Mouse (Mus musculus) kidney, adult 2 months (tissue): ENCODE results near the gene Rhbdf2. TPM values are rescaled to one million over a fixed set of nuclear protein-coding genes. Genes with fewer than 3 reads are reported as not detected.
"Not testable (repeated sequence)": the region's sequence is repeated elsewhere in the genome, so short reads cannot be mapped to it uniquely, and the experiment has no call there.

Experiments
- DNase-seq: peaks from one replicate; pipeline ENCODE4 v3.0.0; 2021
- H3K27ac ChIP-seq: fragments of 200-500 bp; 2 replicates; pipeline ENCODE4 v1.5.1; 2012; ENCODE audit warnings: low read depth, low read length, control low read depth, inconsistent platforms; ENCODE audit not compliant: insufficient read depth
- H3K27me3 ChIP-seq: fragments of 200-500 bp; replicated peaks from 2 replicates; pipeline ENCODE4 v1.6.1; 2012; ENCODE audit warnings: mild to moderate bottlenecking, moderate library complexity, low read length, inconsistent platforms; ENCODE audit not compliant: control insufficient read depth, insufficient read depth
- H3K36me3 ChIP-seq: fragments of 200-500 bp; 2 replicates; pipeline ENCODE4 v1.6.1; 2012; ENCODE audit warnings: mild to moderate bottlenecking, moderate library complexity, low read length, inconsistent platforms; ENCODE audit not compliant: control insufficient read depth, insufficient read depth
- H3K4me1 ChIP-seq: fragments of 200-500 bp; 2 replicates; pipeline ENCODE4 v1.6.1; 2011; ENCODE audit warnings: low read length; ENCODE audit not compliant: control insufficient read depth, insufficient read depth
- H3K4me3 ChIP-seq: fragments of 200-500 bp; 2 replicates; pipeline ENCODE4 v1.5.1; 2011; ENCODE audit warnings: mild to moderate bottlenecking, low read depth, low read length, control low read depth; ENCODE audit not compliant: insufficient read depth
- CTCF ChIP-seq: fragments of 200-500 bp; conservative IDR thresholded peaks from 2 replicates; pipeline ENCODE4 v1.5.1; 2011; ENCODE audit warnings: low read depth, mild to moderate bottlenecking, control low read depth, low read length, moderate library complexity, mixed read lengths; ENCODE audit not compliant: insufficient read depth, insufficient read length
- POLR2A ChIP-seq: fragments of 200-500 bp; IDR thresholded peaks from one replicate; pipeline ENCODE4 v1.6.1; 2011; ENCODE audit warnings: low read depth, low read length, control low read depth
- WGBS: fragments of 180-500 bp; shearing (Covaris S2); methylation state at CpG from one replicate; pipeline ENCODE4 v1.1.7; 2018; 5-methylcytosine and 5-hydroxymethylcytosine counted together
- polyA plus RNA-seq: library from polyadenylated mRNA; depleted of rRNA; stranded (reverse); fragments of >200 nt; gene quantifications from 2 replicates; pipeline ENCODE4 v1.2.3, GENCODE M21; 2012

Rhbdf2 gene
- polyA plus RNA-seq, 1 experiment: 18.0 TPM

DNA sequence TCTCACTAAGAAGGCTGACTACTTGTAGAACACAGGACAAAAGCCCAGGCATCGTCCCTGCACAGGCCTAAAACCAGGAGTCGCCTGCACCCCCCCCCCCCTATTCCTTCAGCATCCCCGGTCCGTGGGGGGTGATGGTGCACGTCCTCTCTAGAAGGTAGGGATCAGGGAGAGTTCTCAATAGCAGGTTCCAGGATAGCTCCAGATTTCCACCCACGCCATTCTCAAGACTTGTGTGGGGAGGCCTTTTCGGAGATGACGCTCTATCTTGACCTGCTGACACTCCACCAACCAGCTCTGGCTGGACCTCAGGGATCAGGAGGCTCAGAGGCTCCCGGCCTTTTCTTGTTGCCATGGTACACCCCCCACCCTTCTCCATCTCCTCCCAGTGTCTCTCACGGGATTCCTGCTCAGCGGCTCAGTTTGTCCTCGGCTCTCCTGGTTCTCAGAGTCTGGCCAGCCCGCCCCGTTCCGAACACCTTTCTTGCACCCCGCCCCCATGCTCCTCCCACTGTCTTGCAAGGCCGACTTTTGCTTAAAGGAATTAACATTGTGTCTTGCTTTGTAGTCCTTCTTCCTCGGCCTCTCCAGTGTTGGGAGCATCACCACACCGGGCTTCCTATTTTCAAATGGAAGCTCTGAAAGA is 16.9 kb upstream of the Rhbdf2 start:
- no peaks in the 10 kb centered on the region for H3K27me3 ChIP-seq
- WGBS: 38% methylated on average over 19 of the region's 19 CpGs
- H3K4me1 ChIP-seq: no peaks in the 10 kb centered on the region
- TF ChIP-seq CTCF (no peak), POLR2A (no peak)
- no peak overlapping the region for H3K27ac ChIP-seq
- H3K36me3 ChIP-seq: no peaks in the 10 kb centered on the region
- no peak overlapping the region for H3K4me3 ChIP-seq
- no peak for DNase-seq

- WGBS: 38% methylated on average over 14 of the region's 14 CpGs
- Histone ChIP-seq H3K4me1 (no peaks in the 10 kb centered on the region), H3K4me3 (no peak overlapping the region), H3K27ac (no peak overlapping the region), H3K36me3 (no peaks in the 10 kb centered on the region), H3K27me3 (no peaks in the 10 kb centered on the region)
- peak; percentile 85 for DNase-seq
- peak; percentile 94 for TF ChIP-seq CTCF
- TF ChIP-seq POLR2A: no peak
Observed at GRCm38 (mm10) chr11:116642681-116643578, 16.1 kb upstream of the Rhbdf2 start.

DNA sequence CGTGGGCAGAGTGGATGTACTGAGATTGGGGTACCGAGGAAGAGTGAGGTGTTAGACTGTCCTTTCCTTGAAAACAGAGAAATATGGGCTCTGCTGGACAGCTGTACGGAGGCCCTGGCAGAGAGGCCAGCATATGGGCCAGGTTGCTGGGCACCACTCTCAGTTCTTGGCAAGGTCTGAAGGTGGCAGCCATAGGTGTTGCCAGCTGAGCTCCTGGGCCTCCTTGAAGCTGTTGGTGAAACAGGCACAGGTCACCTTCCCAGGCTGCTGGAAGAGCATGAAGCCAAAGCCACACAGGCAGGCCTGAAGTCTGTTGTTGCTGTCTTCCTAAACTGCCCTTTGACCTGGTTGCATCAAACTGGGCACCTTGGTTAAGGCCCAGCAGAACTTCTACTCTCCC is 14.9 kb upstream of the Rhbdf2 start:
- DNase-seq: no peak
- no peaks in the 10 kb centered on the region for H3K36me3 ChIP-seq
- H3K4me3 ChIP-seq: no peak overlapping the region
- H3K4me1 ChIP-seq: no peaks in the 10 kb centered on the region
- WGBS: 78% methylated on average over 3 of the region's 3 CpGs
- H3K27me3 ChIP-seq: no peaks in the 10 kb centered on the region
- H3K27ac ChIP-seq: no peak overlapping the region
- TF ChIP-seq POLR2A: no peak
- TF ChIP-seq CTCF: no peak

- TF ChIP-seq POLR2A: no peak
- TF ChIP-seq CTCF: peak; percentile 51
- H3K4me1 ChIP-seq: no peaks in the 10 kb centered on the region
- WGBS: 55% methylated on average over 5 of the region's 5 CpGs
- no peaks in the 10 kb centered on the region for H3K36me3 ChIP-seq
- H3K4me3 ChIP-seq: no peak overlapping the region
- H3K27ac ChIP-seq: no peak overlapping the region
- H3K27me3 ChIP-seq: no peaks in the 10 kb centered on the region
- no peak for DNase-seq
Observed at GRCm38 (mm10) chr11:116641168-116641567, 14.3 kb upstream of the Rhbdf2 start.

- DNase-seq: peak; percentile 37
- not testable (repeated sequence) for H3K27me3 ChIP-seq, H3K27ac ChIP-seq, H3K4me1 ChIP-seq, H3K4me3 ChIP-seq, H3K36me3 ChIP-seq
- TF ChIP-seq CTCF: 0 out of 2 replicates have a peak, but pooled peaks have one; percentile 4
- 64% methylated on average over 8 of the region's 8 CpGs for WGBS
Observed at GRCm38 (mm10) chr11:116636607-116637006, 9.8 kb upstream of the Rhbdf2 start.

DNA sequence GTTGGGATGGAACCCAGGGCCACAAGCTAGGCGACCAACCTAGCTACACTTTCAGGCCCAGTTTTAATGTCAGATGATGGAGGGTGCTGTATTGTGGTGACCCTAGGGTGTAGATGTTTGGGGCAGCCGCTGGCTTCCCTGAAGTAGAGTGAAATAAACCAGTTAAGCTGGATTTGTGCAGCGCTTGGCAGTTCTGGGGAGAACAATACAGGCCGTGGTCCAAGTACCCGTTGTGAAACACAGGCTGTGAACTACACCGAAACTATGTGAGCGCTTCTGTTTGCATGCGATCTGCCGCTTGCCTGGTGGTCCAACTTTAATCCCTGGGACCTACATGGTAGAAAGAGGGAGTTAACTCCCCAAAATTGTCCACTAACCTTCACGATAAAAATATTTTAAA is 6.1 kb upstream of the Rhbdf2 start:
- H3K27ac ChIP-seq: no peak overlapping the region
- 80% methylated on average over 10 of the region's 10 CpGs for WGBS
- no peaks in the 10 kb centered on the region for H3K36me3 ChIP-seq
- no peak for DNase-seq
- no peak for TF ChIP-seq CTCF
- no peak for TF ChIP-seq POLR2A
- no peak overlapping the region for H3K4me3 ChIP-seq
- H3K27me3 ChIP-seq: no peaks in the 10 kb centered on the region
- no peaks in the 10 kb centered on the region for H3K4me1 ChIP-seq
